ENCODE assay signal across 18 mouse cellular contexts in genomic region chr3:26640321-26641075, GRCm38 (mm10). TPM values are rescaled to one million over a fixed set of nuclear protein-coding genes. Genes with fewer than 3 reads are reported as not detected.
A peak's percentile ranks its signal among the peaks of the same experiment; 100 is the strongest.
DNase-seq lines count a peak whose midpoint lies in the region; ATAC-seq and TF ChIP-seq lines count a peak whose summit lies in the region.
"Had no signal": no experiment of that assay in that cellular context is flagged by ENCODE, and none has a peak within 500 bp of the region (broad histone marks: within the 10 kb centered on the region; RNA-seq: fewer than 3 reads in every experiment).

No protein-coding gene starts in this region.

- peaks cover 25% of the 10 kb centered on the region for H3K4me1 ChIP-seq in hindbrain, embryonic 10.5 days (replicated peaks)
- peaks cover 12% of the 10 kb centered on the region; the same call in 1 of the 2 replicates for H3K4me1 ChIP-seq in hindbrain, embryonic 14.5 days (replicated peaks; ENCODE audit: control insufficient read depth, insufficient read depth, low read length)
- H3K4me1 ChIP-seq in forebrain, embryonic 13.5 days, result peaks cover 35% of the 10 kb centered on the region
- H3K4me1 ChIP-seq: heart, embryonic 13.5 days; kidney, embryonic 15.5 days had no signal

- no peaks in the 10 kb centered on the region for H3K27me3 ChIP-seq in hindbrain, embryonic 10.5 days (ENCODE audit: insufficient read depth, poor library complexity, severe bottlenecking)
- H3K27me3 ChIP-seq in hindbrain, embryonic 14.5 days (ENCODE audit: control insufficient read depth, insufficient read depth, low read length), result no peaks in the 10 kb centered on the region
- H3K27me3 ChIP-seq in forebrain, embryonic 13.5 days, result no peaks in the 10 kb centered on the region
- H3K27me3 ChIP-seq: heart, embryonic 13.5 days; kidney, embryonic 15.5 days had no signal

- H3K9me3 ChIP-seq in hindbrain, embryonic 10.5 days, result no peaks in the 10 kb centered on the region
- no peaks in the 10 kb centered on the region for H3K9me3 ChIP-seq in hindbrain, embryonic 14.5 days (ENCODE audit: control insufficient read depth, low read length)
- H3K9me3 ChIP-seq in forebrain, embryonic 13.5 days (replicated peaks), result no peaks in the 10 kb centered on the region
- H3K9me3 ChIP-seq: heart, embryonic 13.5 days; kidney, embryonic 15.5 days had no signal

- TF ChIP-seq POLR2A in brain, embryonic 14.5 days (IDR thresholded peaks at IDR 0.05; ENCODE audit: borderline replicate concordance, extremely low read depth, insufficient read depth, insufficient read length, poor library complexity, severe bottlenecking), result no peak

- no peak overlapping the region for H3K9ac ChIP-seq in hindbrain, embryonic 14.5 days
- no peak overlapping the region for H3K9ac ChIP-seq in forebrain, embryonic 13.5 days
- H3K9ac ChIP-seq: heart, embryonic 13.5 days; kidney, embryonic 15.5 days; liver, postnatal 0 days had no signal

- DNase-seq in hindbrain, embryonic 10.5 days (ENCODE audit: low spot score), result no peak
- DNase-seq in hindbrain, embryonic 14.5 days (ENCODE audit: low spot score), result no peak
- DNase-seq in brain, embryonic 14.5 days (ENCODE audit: low read depth), result peak; percentile 81
- DNase-seq in mesoderm, embryonic 11.5 days (ENCODE audit: low read depth, low spot score), result peak; percentile 6
- DNase-seq in gastrocnemius, adult 18-20 months (ENCODE audit: low spot score), result no peak
- no peak for DNase-seq in urinary bladder, postnatal 25 days (ENCODE audit: low spot score)
- no peak for DNase-seq in lung, postnatal 25 days (ENCODE audit: low spot score)
- DNase-seq: adrenal gland, postnatal 25 days; gastrocnemius, postnatal 36 days; liver, postnatal 0 days had no signal

- 56% methylated on average over 8 of the region's 8 CpGs for WGBS in hindbrain, embryonic 10.5 days
- 36% methylated on average over 8 of the region's 8 CpGs for WGBS in hindbrain, embryonic 14.5 days
- 31% methylated on average over 8 of the region's 8 CpGs for WGBS in forebrain, embryonic 13.5 days

- ATAC-seq in hindbrain, embryonic 14.5 days (ENCODE audit: low FRiP score), result no peak; the same call in 1 of the 2 replicates
- peak; percentile 50 for ATAC-seq in forebrain, embryonic 13.5 days
- ATAC-seq: liver, postnatal 0 days had no signal

- H3K4me2 ChIP-seq in hindbrain, embryonic 14.5 days (replicated peaks), result no peak overlapping the region
- H3K4me2 ChIP-seq in forebrain, embryonic 13.5 days, result peak overlapping the region; percentile 12; the same call in 1 of the 2 replicates
- H3K4me2 ChIP-seq: heart, embryonic 13.5 days; kidney, embryonic 15.5 days had no signal

- H3K4me3 ChIP-seq in hindbrain, embryonic 10.5 days, result no peak overlapping the region
- H3K4me3 ChIP-seq in hindbrain, embryonic 14.5 days (replicated peaks; ENCODE audit: low read length), result no peak overlapping the region
- H3K4me3 ChIP-seq in forebrain, embryonic 13.5 days, result no peak overlapping the region
- H3K4me3 ChIP-seq: heart, embryonic 13.5 days; kidney, embryonic 15.5 days had no signal

- TF ChIP-seq CTCF in brain, embryonic 14.5 days (IDR thresholded peaks at IDR 0.05; ENCODE audit: borderline replicate concordance, extremely low read depth, insufficient read depth, insufficient read length), result no peak

- H3K36me3 ChIP-seq in hindbrain, embryonic 10.5 days, result no peaks in the 10 kb centered on the region
- no peaks in the 10 kb centered on the region for H3K36me3 ChIP-seq in hindbrain, embryonic 14.5 days (replicated peaks; ENCODE audit: control insufficient read depth, insufficient read depth)
- H3K36me3 ChIP-seq in forebrain, embryonic 13.5 days (ENCODE audit: poor library complexity, severe bottlenecking), result no peaks in the 10 kb centered on the region
- H3K36me3 ChIP-seq: heart, embryonic 13.5 days; kidney, embryonic 15.5 days had no signal

- H3K27ac ChIP-seq in hindbrain, embryonic 10.5 days, result peak overlapping the region; percentile 12; the same call in 1 of the 2 replicates
- H3K27ac ChIP-seq in hindbrain, embryonic 14.5 days, result no peak overlapping the region
- peak overlapping the region; percentile 71 for H3K27ac ChIP-seq in forebrain, embryonic 13.5 days
- H3K27ac ChIP-seq: heart, embryonic 13.5 days; kidney, embryonic 15.5 days had no signal

RNA-seq across cellular contexts. Expression of gene Spata16, which starts 3.1 kb away (rescaled TPM):
- polyA plus RNA-seq in hindbrain, embryonic 10.5 days (2016; fragmentation: Nextera tagmentation; extraction: Ambion mirVana), result not detected in 2 replicates
- polyA plus RNA-seq in hindbrain, embryonic 14.5 days (2014; fragmentation: Nextera tagmentation; extraction: Ambion mirVana), result not detected in 2 replicates
- polyA plus RNA-seq in brain, embryonic 14.5 days (2012; rRNA removed), result not detected in 2 replicates
- polyA plus RNA-seq in forebrain, embryonic 13.5 days (2015; fragmentation: Nextera tagmentation; extraction: Ambion mirVana), result not detected in 2 replicates
- total RNA-seq in gastrocnemius, adult 18-20 months (2021), result not detected
- total RNA-seq: adrenal gland, postnatal 25 days; gastrocnemius, postnatal 36 days; layer of hippocampus, postnatal 14 days; megakaryocyte, adult 5-6 weeks had no signal
- polyA plus RNA-seq: heart, embryonic 13.5 days; kidney, embryonic 15.5 days; limb, embryonic 11.5 days; liver, postnatal 0 days; small intestine, adult 2 months; stomach, embryonic 16.5 days had no signal

Comparison
In these comparisons a context has a peak if more than half of its experiments do, and no peak if none do; other contexts are left out.
1. DNase-seq: peak in brain, embryonic 14.5 days (single experiment) and mesoderm, embryonic 11.5 days (single experiment); none in hindbrain, embryonic 10.5 days (single experiment), hindbrain, embryonic 14.5 days (single experiment), gastrocnemius, adult 18-20 months (single experiment), urinary bladder, postnatal 25 days (single experiment) and lung, postnatal 25 days (single experiment).